Mouse (Mus musculus) limb, embryonic 14.5 days (tissue): ENCODE results near the gene Trove2. TPM values are rescaled to one million over a fixed set of nuclear protein-coding genes. Genes with fewer than 3 reads are reported as not detected.

Experiments
- ATAC-seq: fragments of 200-750 bp; cut with Nextera tagmentation; 2 replicates; pipeline ENCODE4 v1.8.0; 2017; ENCODE audit warnings: low read depth, moderate number of reproducible peaks, moderate TSS enrichment; ENCODE audit not compliant: low FRiP score
- DNase-seq: peaks from one replicate; pipeline ENCODE4 v3.0.0-alpha.2; 2015; ENCODE audit warnings: low spot score
- H3K27ac ChIP-seq: fragments of 300-500 bp; sonication (generic); replicated peaks from 2 replicates; pipeline ENCODE4 v1.5.1; 2014; ENCODE audit warnings: low read depth, mild to moderate bottlenecking, low read length, moderate library complexity, mixed read lengths
- H3K27me3 ChIP-seq: fragments of 300-500 bp; sonication (generic); 2 replicates; pipeline ENCODE4 v1.6.1; 2014; ENCODE audit warnings: low read length, mixed read lengths; ENCODE audit not compliant: control insufficient read depth, insufficient read depth
- H3K36me3 ChIP-seq: fragments of 300-500 bp; sonication (generic); 2 replicates; pipeline ENCODE4 v1.6.1; 2014; ENCODE audit warnings: mild to moderate bottlenecking, low read length, moderate library complexity, mixed read lengths; ENCODE audit not compliant: control insufficient read depth, insufficient read depth
- H3K4me1 ChIP-seq: fragments of 300-500 bp; sonication (generic); 2 replicates; pipeline ENCODE4 v1.6.1; 2014; ENCODE audit warnings: antibody characterized with exemption, low read length, mixed read lengths; ENCODE audit not compliant: control insufficient read depth, insufficient read depth
- H3K4me2 ChIP-seq: fragments of 300-500 bp; sonication (generic); replicated peaks from 2 replicates; pipeline ENCODE4 v1.6.1; 2014; ENCODE audit warnings: low read depth, mild to moderate bottlenecking, low read length, moderate library complexity; ENCODE audit not compliant: severe bottlenecking
- H3K4me3 ChIP-seq: fragments of 300-500 bp; sonication (generic); replicated peaks from 2 replicates; pipeline ENCODE4 v1.5.1; 2014; ENCODE audit warnings: low read length
- H3K9ac ChIP-seq: fragments of 300-500 bp; sonication (generic); 2 replicates; pipeline ENCODE4 v1.6.1; 2014; ENCODE audit warnings: mild to moderate bottlenecking, low read depth, low read length, moderate library complexity; ENCODE audit not compliant: severe bottlenecking
- H3K9me3 ChIP-seq: fragments of 300-500 bp; sonication (generic); 2 replicates; pipeline ENCODE4 v1.6.1; 2016; ENCODE audit warnings: low read length; ENCODE audit not compliant: control insufficient read depth
- POLR2A ChIP-seq: fragments of 200-500 bp; IDR thresholded peaks from 2 replicates; pipeline ENCODE4 v1.8.0; 2012; ENCODE audit warnings: inconsistent platforms, mild to moderate bottlenecking, moderate library complexity, borderline replicate concordance; ENCODE audit not compliant: insufficient read depth, insufficient read length; ENCODE audit errors: extremely low read depth
- WGBS: fragments of 180-500 bp; shearing (Covaris S2); extraction: QIAGEN DNeasy Blood & Tissue Kit; methylation state at CpG from one replicate; pipeline ENCODE4 v1.1.7; 2014; 5-methylcytosine and 5-hydroxymethylcytosine counted together
- polyA plus RNA-seq, 2 experiments: library from polyadenylated mRNA; depleted of rRNA in 1 of 2; stranded (reverse) in 1 of 2; unstranded in 1 of 2; fragments of >200 nt; fragmentation: Nextera tagmentation in 1 of 2; extraction: Ambion mirVana in 1 of 2; gene quantifications; 2 replicates each; pipeline versions ENCODE4 v1.2.1 to v1.2.3; 2012 to 2014

The Trove2 gene
- polyA plus RNA-seq, 2 experiments = 7.1 to 18.7 TPM

GRCm38 (mm10) chr1:143739361-143740350 is 37.2 kb downstream of the Trove2 start:
- WGBS = under 1% methylated on average over 60 of the region's 71 CpGs
- no peaks in the 10 kb centered on the region for H3K27me3 ChIP-seq
- peak; percentile 77 for DNase-seq
- no peaks in the 10 kb centered on the region for H3K9me3 ChIP-seq
- peak; percentile 88 for ATAC-seq
- no peak for TF ChIP-seq POLR2A
- H3K27ac ChIP-seq = peak overlapping the region; percentile 77
- peaks cover 16% of the 10 kb centered on the region for H3K36me3 ChIP-seq
- H3K4me1 ChIP-seq = peaks cover 3% of the 10 kb centered on the region; the same call in 1 of the 2 replicates
- peak overlapping the region; percentile 72 for H3K4me2 ChIP-seq
- H3K9ac ChIP-seq = peak overlapping the region; percentile 87
- peak overlapping the region; percentile 77 for H3K4me3 ChIP-seq

GRCm38 (mm10) chr1:143738811-143739210 is 38.1 kb downstream of the Trove2 start:
- TF ChIP-seq POLR2A = no peak
- H3K9me3 ChIP-seq = no peaks in the 10 kb centered on the region
- H3K36me3 ChIP-seq = peaks cover 15% of the 10 kb centered on the region
- H3K4me3 ChIP-seq = peak overlapping the region; percentile 77
- WGBS = 25% methylated on average over 11 of the region's 11 CpGs
- peak overlapping the region; percentile 87 for H3K9ac ChIP-seq
- no peak overlapping the region for H3K27ac ChIP-seq
- ATAC-seq = no peak
- H3K4me2 ChIP-seq = peak overlapping the region; percentile 72
- DNase-seq = no peak
- no peaks in the 10 kb centered on the region for H3K27me3 ChIP-seq
- H3K4me1 ChIP-seq = peaks cover 3% of the 10 kb centered on the region; the same call in 1 of the 2 replicates

- Histone ChIP-seq H3K4me2 (no peak overlapping the region), H3K27me3 (no peaks in the 10 kb centered on the region), H3K4me3 (no peak overlapping the region), H3K27ac (no peak overlapping the region), H3K4me1 (peaks cover 3% of the 10 kb centered on the region; the same call in 1 of the 2 replicates), H3K9ac (no peak overlapping the region), H3K36me3 (no peaks in the 10 kb centered on the region), H3K9me3 (no peaks in the 10 kb centered on the region)
- DNase-seq (no peak), ATAC-seq (no peak)
- 73% methylated on average over 5 of the region's 5 CpGs for WGBS
- no peak for TF ChIP-seq POLR2A
Observed at GRCm38 (mm10) chr1:143733914-143734410, 42.9 kb downstream of the Trove2 start.

- Histone ChIP-seq H3K36me3 (no peaks in the 10 kb centered on the region), H3K4me3 (no peak overlapping the region), H3K27me3 (no peaks in the 10 kb centered on the region), H3K9me3 (no peaks in the 10 kb centered on the region), H3K4me2 (no peak overlapping the region), H3K27ac (no peak overlapping the region), H3K4me1 (no peaks in the 10 kb centered on the region), H3K9ac (no peak overlapping the region)
- 45% methylated on average over 4 of the region's 4 CpGs for WGBS
- no peak for ATAC-seq
- DNase-seq = no peak
- no peak for TF ChIP-seq POLR2A
Observed at GRCm38 (mm10) chr1:143731691-143732090, 45.2 kb downstream of the Trove2 start.

- H3K27me3 ChIP-seq = no peaks in the 10 kb centered on the region
- H3K9ac ChIP-seq = no peak overlapping the region
- no peak for DNase-seq
- H3K27ac ChIP-seq = no peak overlapping the region
- H3K4me2 ChIP-seq = no peak overlapping the region
- no peaks in the 10 kb centered on the region for H3K36me3 ChIP-seq
- ATAC-seq = no peak
- no peak for TF ChIP-seq POLR2A
- 84% methylated on average over 2 of the region's 2 CpGs for WGBS
- no peaks in the 10 kb centered on the region for H3K4me1 ChIP-seq
- H3K9me3 ChIP-seq = no peaks in the 10 kb centered on the region
- no peak overlapping the region for H3K4me3 ChIP-seq
Observed at GRCm38 (mm10) chr1:143730899-143731298, 46.0 kb downstream of the Trove2 start.
